ENCODE assay signal across 10 mouse cellular contexts in genomic region chr3:94902747-94903146, GRCm38 (mm10). TPM values are rescaled to one million over a fixed set of nuclear protein-coding genes. Genes with fewer than 3 reads are reported as not detected.
DNase-seq lines count a peak whose midpoint lies in the region; ATAC-seq lines count a peak whose summit lies in the region.
"Had no signal": no experiment of that assay in that cellular context is flagged by ENCODE, and none has a peak within 500 bp of the region (broad histone marks: within the 10 kb centered on the region; RNA-seq: fewer than 3 reads in every experiment).

No protein-coding gene starts in this region.

- H3K4me3 ChIP-seq in midbrain, embryonic 10.5 days: no peak overlapping the region
- no peak overlapping the region for H3K4me3 ChIP-seq in midbrain, embryonic 13.5 days (replicated peaks)
- no peak overlapping the region for H3K4me3 ChIP-seq in embryonic facial prominence, embryonic 10.5 days
- no peak overlapping the region for H3K4me3 ChIP-seq in limb, embryonic 10.5 days
- H3K4me3 ChIP-seq: embryonic facial prominence, embryonic 13.5 days; lung, embryonic 15.5 days had no signal

- H3K9me3 ChIP-seq in midbrain, embryonic 10.5 days (replicated peaks): no peaks in the 10 kb centered on the region
- no peaks in the 10 kb centered on the region for H3K9me3 ChIP-seq in midbrain, embryonic 13.5 days
- no peaks in the 10 kb centered on the region for H3K9me3 ChIP-seq in embryonic facial prominence, embryonic 10.5 days
- no peaks in the 10 kb centered on the region for H3K9me3 ChIP-seq in limb, embryonic 10.5 days (replicated peaks)
- H3K9me3 ChIP-seq: embryonic facial prominence, embryonic 13.5 days; lung, embryonic 15.5 days had no signal

- H3K9ac ChIP-seq in midbrain, embryonic 13.5 days (replicated peaks): no peak overlapping the region
- H3K9ac ChIP-seq: embryonic facial prominence, embryonic 13.5 days; lung, embryonic 15.5 days had no signal

- H3K36me3 ChIP-seq in midbrain, embryonic 10.5 days: no peaks in the 10 kb centered on the region
- H3K36me3 ChIP-seq in midbrain, embryonic 13.5 days: no peaks in the 10 kb centered on the region
- no peaks in the 10 kb centered on the region for H3K36me3 ChIP-seq in embryonic facial prominence, embryonic 10.5 days (replicated peaks)
- H3K36me3 ChIP-seq in limb, embryonic 10.5 days: no peaks in the 10 kb centered on the region
- H3K36me3 ChIP-seq: embryonic facial prominence, embryonic 13.5 days; lung, embryonic 15.5 days had no signal

- 29% methylated on average over 7 of the region's 7 CpGs for WGBS in midbrain, embryonic 10.5 days
- WGBS in midbrain, embryonic 13.5 days: 20% methylated on average over 7 of the region's 7 CpGs
- 24% methylated on average over 7 of the region's 7 CpGs for WGBS in embryonic facial prominence, embryonic 10.5 days
- WGBS in limb, embryonic 10.5 days: 27% methylated on average over 7 of the region's 7 CpGs

- H3K4me2 ChIP-seq in midbrain, embryonic 13.5 days (replicated peaks): no peak overlapping the region
- H3K4me2 ChIP-seq: embryonic facial prominence, embryonic 13.5 days; lung, embryonic 15.5 days had no signal

- no peaks in the 10 kb centered on the region for H3K27me3 ChIP-seq in midbrain, embryonic 10.5 days (ENCODE audit: low read depth, poor library complexity, severe bottlenecking)
- H3K27me3 ChIP-seq in midbrain, embryonic 13.5 days: no peaks in the 10 kb centered on the region
- no peaks in the 10 kb centered on the region for H3K27me3 ChIP-seq in embryonic facial prominence, embryonic 10.5 days (replicated peaks; ENCODE audit: low read depth, poor library complexity, severe bottlenecking)
- no peaks in the 10 kb centered on the region for H3K27me3 ChIP-seq in limb, embryonic 10.5 days (ENCODE audit: low read depth, poor library complexity, severe bottlenecking)
- H3K27me3 ChIP-seq: embryonic facial prominence, embryonic 13.5 days; lung, embryonic 15.5 days had no signal

- ATAC-seq in midbrain, embryonic 13.5 days: no peak

- no peaks in the 10 kb centered on the region for H3K4me1 ChIP-seq in midbrain, embryonic 10.5 days
- no peaks in the 10 kb centered on the region for H3K4me1 ChIP-seq in midbrain, embryonic 13.5 days (replicated peaks)
- no peaks in the 10 kb centered on the region for H3K4me1 ChIP-seq in embryonic facial prominence, embryonic 10.5 days
- H3K4me1 ChIP-seq in limb, embryonic 10.5 days: no peaks in the 10 kb centered on the region
- H3K4me1 ChIP-seq: embryonic facial prominence, embryonic 13.5 days had no signal

- H3K27ac ChIP-seq in midbrain, embryonic 10.5 days (replicated peaks): no peak overlapping the region
- H3K27ac ChIP-seq in midbrain, embryonic 13.5 days: no peak overlapping the region
- H3K27ac ChIP-seq in embryonic facial prominence, embryonic 10.5 days (replicated peaks): no peak overlapping the region
- no peak overlapping the region for H3K27ac ChIP-seq in limb, embryonic 10.5 days
- H3K27ac ChIP-seq: embryonic facial prominence, embryonic 13.5 days; lung, embryonic 15.5 days had no signal

- peak; percentile 57 for DNase-seq in midbrain, embryonic 10.5 days (ENCODE audit: low spot score)
- peak; percentile 60 to 87 for DNase-seq in adrenal gland, adult (ENCODE audit: inconsistent age in 2 of 2, low spot score in 1 of 2)
- DNase-seq in embryonic facial prominence, embryonic 10.5 days (ENCODE audit: low spot score): peak; percentile 63
- peak; percentile 70 for DNase-seq in induced T-regulatory cell, adult 2 months (ENCODE audit: low read depth)
- peak; percentile 62 for DNase-seq in limb, embryonic 10.5 days (ENCODE audit: low spot score)
- peak; percentile 66 for DNase-seq in naive thymus-derived CD4-positive, alpha-beta T cell, adult 2 months (ENCODE audit: low read depth)
- DNase-seq in thymus, postnatal 25 days: peak; percentile 47

RNA-seq across cellular contexts. Expression of gene Psmb4, which starts 16.0 kb away (rescaled TPM):
- polyA plus RNA-seq in midbrain, embryonic 10.5 days (2016; fragmentation: Nextera tagmentation; extraction: Ambion mirVana): 349 and 357 TPM in 2 replicates
- polyA plus RNA-seq in midbrain, embryonic 13.5 days (2015; fragmentation: Nextera tagmentation; extraction: Ambion mirVana): 375 and 391 TPM in 2 replicates
- 336 and 337 TPM in 2 replicates for polyA plus RNA-seq in embryonic facial prominence, embryonic 10.5 days (2016; fragmentation: Nextera tagmentation; extraction: Ambion mirVana)
- 364 and 392 TPM in 2 replicates for polyA plus RNA-seq in limb, embryonic 10.5 days (2016; fragmentation: Nextera tagmentation; extraction: Ambion mirVana)

RNA-seq across cellular contexts. Expression of gene Selenbp1, which starts 30.1 kb away (rescaled TPM):
- 4.1 and 4.2 TPM in 2 replicates for polyA plus RNA-seq in midbrain, embryonic 10.5 days (2016; fragmentation: Nextera tagmentation; extraction: Ambion mirVana)
- 7.7 and 9.0 TPM in 2 replicates for polyA plus RNA-seq in midbrain, embryonic 13.5 days (2015; fragmentation: Nextera tagmentation; extraction: Ambion mirVana)
- 6.4 and 7.7 TPM in 2 replicates for polyA plus RNA-seq in embryonic facial prominence, embryonic 10.5 days (2016; fragmentation: Nextera tagmentation; extraction: Ambion mirVana)
- polyA plus RNA-seq in limb, embryonic 10.5 days (2016; fragmentation: Nextera tagmentation; extraction: Ambion mirVana): 8.5 and 12.5 TPM in 2 replicates

RNA-seq across cellular contexts. Expression of gene Rfx5, which starts 51.1 kb away (rescaled TPM):
- 4.9 and 5.1 TPM in 2 replicates for polyA plus RNA-seq in midbrain, embryonic 10.5 days (2016; fragmentation: Nextera tagmentation; extraction: Ambion mirVana)
- polyA plus RNA-seq in midbrain, embryonic 13.5 days (2015; fragmentation: Nextera tagmentation; extraction: Ambion mirVana): 5.0 and 5.2 TPM in 2 replicates
- polyA plus RNA-seq in embryonic facial prominence, embryonic 10.5 days (2016; fragmentation: Nextera tagmentation; extraction: Ambion mirVana): 6.9 and 7.0 TPM in 2 replicates
- 6.7 and 10.8 TPM in 2 replicates for polyA plus RNA-seq in limb, embryonic 10.5 days (2016; fragmentation: Nextera tagmentation; extraction: Ambion mirVana)
